Mouse (Mus musculus) forebrain, postnatal 0 days (tissue): Measurements from ENCODE around the gene Tchp. TPM values are rescaled to one million over a fixed set of nuclear protein-coding genes. Genes with fewer than 3 reads are reported as not detected.
A peak's percentile ranks its signal among the peaks of the same experiment; 100 is the strongest.

Experiments
- ATAC-seq: fragments of 200-750 bp; cut with Nextera tagmentation; 2 replicates; pipeline ENCODE4 v1.8.0; 2017; ENCODE audit warnings: mild to moderate bottlenecking, moderate library complexity
- DNase-seq: peaks from one replicate; pipeline ENCODE4 v3.0.0-alpha.2; 2015
- H3K27ac ChIP-seq: fragments of 300-500 bp; sonication (generic); 2 replicates; pipeline ENCODE4 v1.5.1; 2014; ENCODE audit warnings: low read depth, mild to moderate bottlenecking, antibody characterized with exemption, low read length, moderate library complexity, mixed read lengths
- H3K27me3 ChIP-seq: fragments of 300-500 bp; sonication (generic); 2 replicates; pipeline ENCODE4 v1.6.1; 2014; ENCODE audit warnings: mild to moderate bottlenecking, low read length, mixed read lengths; ENCODE audit not compliant: insufficient read depth
- H3K36me3 ChIP-seq: fragments of 300-500 bp; sonication (generic); 2 replicates; pipeline ENCODE4 v1.6.1; 2014; ENCODE audit warnings: mild to moderate bottlenecking, moderate library complexity; ENCODE audit not compliant: insufficient read depth
- H3K4me1 ChIP-seq: fragments of 300-500 bp; sonication (generic); 2 replicates; pipeline ENCODE4 v1.6.1; 2014; ENCODE audit warnings: antibody characterized with exemption; ENCODE audit not compliant: insufficient read depth
- H3K4me2 ChIP-seq: fragments of 300-500 bp; sonication (generic); 2 replicates; pipeline ENCODE4 v1.6.1; 2014; ENCODE audit warnings: low read depth, mild to moderate bottlenecking, moderate library complexity
- H3K4me3 ChIP-seq: fragments of 300-500 bp; sonication (generic); 2 replicates; pipeline ENCODE4 v1.5.1; 2014; ENCODE audit warnings: low read depth, low read length, mixed read lengths
- H3K9ac ChIP-seq: fragments of 300-500 bp; sonication (generic); 2 replicates; pipeline ENCODE4 v1.6.1; 2014; ENCODE audit warnings: mild to moderate bottlenecking
- H3K9me3 ChIP-seq: fragments of 300-500 bp; sonication (generic); 2 replicates; pipeline ENCODE4 v1.6.1; 2016; ENCODE audit warnings: low read length
- CTCF ChIP-seq: sonication (generic); IDR thresholded peaks from 2 replicates; pipeline ENCODE4 v1.5.1; 2016; ENCODE audit warnings: antibody characterized with exemption, control low read depth, low read depth
- WGBS: fragments of 180-500 bp; shearing (Covaris S2); extraction: QIAGEN DNeasy Blood & Tissue Kit; methylation state at CpG from one replicate; pipeline ENCODE4 v1.1.7; 2014; 5-methylcytosine and 5-hydroxymethylcytosine counted together
- polyA plus RNA-seq: library from polyadenylated mRNA; unstranded; fragments of >200 nt; fragmentation: Nextera tagmentation; extraction: Ambion mirVana; gene quantifications from 2 replicates; pipeline ENCODE4 v1.2.1, GENCODE M21; 2015
- total RNA-seq: library from RNA; depleted of rRNA; stranded (reverse); fragments of >200 nt; gene quantifications from 2 replicates; pipeline ENCODE4 v1.2.3, GENCODE M21; 2014

Tchp gene
- total and polyA plus RNA-seq, 2 experiments from 2014 or later: 11.8 to 14.4 TPM

DNA sequence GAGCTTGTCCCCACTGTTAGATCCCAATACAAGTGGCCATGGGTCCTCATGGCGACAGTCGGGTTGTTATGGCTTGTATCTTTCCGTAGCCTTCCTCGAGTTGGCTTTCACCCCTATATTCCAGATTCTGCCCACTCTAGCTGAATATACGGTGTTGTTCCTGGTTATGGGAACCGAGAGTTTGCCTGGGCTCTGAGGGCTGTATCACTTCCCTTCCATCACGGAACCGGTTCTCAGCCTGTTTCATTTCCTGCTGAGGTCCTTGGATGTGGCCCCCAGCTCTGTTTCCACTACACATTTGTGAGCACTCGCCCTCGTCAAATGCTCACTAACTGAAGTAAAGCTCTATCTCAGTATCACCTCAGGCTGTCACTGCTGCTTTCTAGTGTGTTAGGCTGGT lies 14.4 kb downstream of the Tchp start:
- Histone ChIP-seq H3K4me2 (no peak overlapping the region), H3K4me3 (no peak overlapping the region), H3K4me1 (no peaks in the 10 kb centered on the region), H3K27ac (no peak overlapping the region), H3K36me3 (peaks cover 49% of the 10 kb centered on the region), H3K9ac (no peak overlapping the region), H3K9me3 (no peaks in the 10 kb centered on the region), H3K27me3 (no peaks in the 10 kb centered on the region)
- no peak for TF ChIP-seq CTCF
- no peak for DNase-seq
- 95% methylated on average over 10 of the region's 10 CpGs for WGBS
- ATAC-seq: no peak

- Histone ChIP-seq H3K4me1 (no peaks in the 10 kb centered on the region), H3K4me3 (no peak overlapping the region), H3K4me2 (no peak overlapping the region), H3K36me3 (peaks cover 44% of the 10 kb centered on the region), H3K27me3 (no peaks in the 10 kb centered on the region), H3K9me3 (no peaks in the 10 kb centered on the region), H3K9ac (no peak overlapping the region), H3K27ac (no peak overlapping the region)
- ATAC-seq (no peak), DNase-seq (no peak)
- WGBS: 95% methylated on average over 13 of the region's 13 CpGs
- no peak for TF ChIP-seq CTCF
Observed at GRCm38 (mm10) chr5:114722846-114723245, 15.3 kb downstream of the Tchp start.

GRCm38 (mm10) chr5:114728160-114728559 lies 20.6 kb downstream of the Tchp start:
- 72% methylated on average over 10 of the region's 10 CpGs for WGBS
- Histone ChIP-seq H3K4me3 (no peak overlapping the region), H3K36me3 (peaks cover 54% of the 10 kb centered on the region), H3K27me3 (no peaks in the 10 kb centered on the region), H3K9me3 (no peaks in the 10 kb centered on the region), H3K27ac (no peak overlapping the region), H3K4me2 (no peak overlapping the region), H3K9ac (no peak overlapping the region), H3K4me1 (no peaks in the 10 kb centered on the region)
- DNase-seq (peak; percentile 7), ATAC-seq (no peak)
- TF ChIP-seq CTCF: no peak

GRCm38 (mm10) chr5:114730129-114730528 lies 22.6 kb downstream of the Tchp start:
- H3K36me3 ChIP-seq: peaks cover 70% of the 10 kb centered on the region
- DNase-seq: no peak
- no peaks in the 10 kb centered on the region for H3K27me3 ChIP-seq
- H3K4me2 ChIP-seq: no peak overlapping the region
- H3K4me1 ChIP-seq: no peaks in the 10 kb centered on the region
- 84% methylated on average over 10 of the region's 10 CpGs for WGBS
- H3K27ac ChIP-seq: no peak overlapping the region
- no peak overlapping the region for H3K4me3 ChIP-seq
- no peak for TF ChIP-seq CTCF
- H3K9me3 ChIP-seq: no peaks in the 10 kb centered on the region
- ATAC-seq: no peak
- no peak overlapping the region for H3K9ac ChIP-seq

DNA sequence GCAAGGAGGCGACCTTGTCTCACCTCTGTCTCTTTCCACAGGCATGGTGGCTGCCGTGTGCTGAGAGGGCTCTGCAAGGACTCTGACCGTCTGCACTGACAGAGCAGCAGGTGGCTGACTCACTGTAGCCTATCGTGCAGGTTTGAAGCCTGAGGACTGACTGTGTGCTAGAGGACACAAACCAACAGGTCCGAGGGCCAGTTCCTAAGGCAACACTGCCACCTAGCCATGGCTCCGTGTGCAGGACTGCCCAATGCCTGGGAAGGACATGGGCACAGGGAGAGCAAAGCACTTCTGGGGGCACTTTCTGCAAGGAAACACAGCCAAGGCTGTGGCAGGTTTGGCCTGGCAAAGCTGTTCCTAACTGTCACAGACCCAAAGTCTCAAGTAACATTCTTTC lies 23.9 kb downstream of the Tchp start:
- Histone ChIP-seq H3K9ac (no peak overlapping the region), H3K4me3 (no peak overlapping the region), H3K4me2 (no peak overlapping the region), H3K36me3 (peaks cover 78% of the 10 kb centered on the region), H3K27me3 (no peaks in the 10 kb centered on the region), H3K4me1 (no peaks in the 10 kb centered on the region), H3K9me3 (no peaks in the 10 kb centered on the region), H3K27ac (no peak overlapping the region)
- WGBS: 70% methylated on average over 6 of the region's 6 CpGs
- no peak for DNase-seq
- TF ChIP-seq CTCF: no peak
- ATAC-seq: no peak

- H3K9me3 ChIP-seq: no peaks in the 10 kb centered on the region
- WGBS: 91% methylated on average over 15 of the region's 15 CpGs
- H3K27ac ChIP-seq: no peak overlapping the region
- no peak for ATAC-seq
- no peak for TF ChIP-seq CTCF
- H3K4me3 ChIP-seq: no peak overlapping the region
- no peak overlapping the region for H3K4me2 ChIP-seq
- no peaks in the 10 kb centered on the region for H3K4me1 ChIP-seq
- no peak for DNase-seq
- no peaks in the 10 kb centered on the region for H3K27me3 ChIP-seq
- no peak overlapping the region for H3K9ac ChIP-seq
- H3K36me3 ChIP-seq: peaks cover 82% of the 10 kb centered on the region
Observed at GRCm38 (mm10) chr5:114731969-114732368, 24.4 kb downstream of the Tchp start.

DNA sequence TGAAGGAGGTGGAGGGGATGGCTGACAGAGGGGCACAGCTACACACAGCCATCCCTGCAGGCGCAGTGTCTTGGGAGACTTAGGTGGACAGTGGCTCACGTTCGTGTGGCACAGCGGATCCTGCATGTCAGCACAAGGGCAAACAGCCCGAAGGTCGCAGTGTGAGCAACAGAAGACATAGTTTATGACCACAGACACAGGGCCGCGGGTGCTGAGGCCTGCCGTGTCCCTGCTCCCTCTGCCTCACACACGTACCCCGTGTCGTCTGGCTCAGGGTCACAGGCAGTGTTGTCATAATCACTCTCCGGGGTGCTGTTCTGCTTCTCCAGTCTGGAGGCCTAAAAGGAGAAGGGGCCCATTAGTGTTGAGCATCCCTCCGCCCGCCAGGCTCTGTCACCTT lies 26.0 kb downstream of the Tchp start:
- 96% methylated on average over 15 of the region's 15 CpGs for WGBS
- ATAC-seq: no peak
- TF ChIP-seq CTCF: no peak
- Histone ChIP-seq H3K27me3 (no peaks in the 10 kb centered on the region), H3K27ac (no peak overlapping the region), H3K9ac (no peak overlapping the region), H3K36me3 (peaks cover 89% of the 10 kb centered on the region), H3K4me1 (no peaks in the 10 kb centered on the region), H3K4me3 (no peak overlapping the region), H3K4me2 (no peak overlapping the region), H3K9me3 (no peaks in the 10 kb centered on the region)
- no peak for DNase-seq
